Mouse (Mus musculus): ENCODE measurements around the gene Vmn1r46.
"Not testable (repeated sequence)": the region's sequence is repeated elsewhere in the genome, so short reads cannot be mapped to it uniquely, and the experiment has no call there.

Gene Vmn1r46

GRCm38 (mm10) chr6:89969013-89969412, at the start of gene Vmn1r46:
TSS of gene Vmn1r46 (plus strand) at chr6:89969313.
- no peak for DNase-seq

GRCm38 (mm10) chr6:89940498-89940897, 28.6 kb upstream of the Vmn1r46 start, which contains the start of gene Vmn1r45:
TSS of gene Vmn1r45 (minus strand) at chr6:89940598.
- not testable (repeated sequence) for DNase-seq

- DNase-seq: no peak
These were observed 28.2 kb upstream of the Vmn1r46 start for GRCm38 (mm10) chr6:89940926-89941325.

DNA sequence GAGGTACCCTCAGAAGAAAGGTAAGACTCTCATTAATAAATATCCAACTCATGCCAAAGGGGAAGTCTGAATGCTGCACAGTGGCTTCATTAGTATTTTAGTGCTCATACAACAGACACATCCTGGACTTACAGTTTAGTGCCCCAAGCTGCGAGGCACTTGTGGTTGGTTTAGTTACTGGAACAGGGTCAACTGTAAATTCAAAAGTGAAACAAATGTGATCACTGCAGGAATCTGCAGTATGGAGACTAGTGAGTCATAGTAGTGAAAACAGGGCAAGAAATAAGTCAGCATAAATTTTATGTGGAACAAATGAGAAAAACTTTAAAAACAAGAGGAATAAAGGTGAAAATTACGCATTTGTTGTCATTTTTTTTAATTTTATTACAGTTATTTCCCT, 15.6 kb upstream of the Vmn1r46 start:
- no peak for DNase-seq

DNA sequence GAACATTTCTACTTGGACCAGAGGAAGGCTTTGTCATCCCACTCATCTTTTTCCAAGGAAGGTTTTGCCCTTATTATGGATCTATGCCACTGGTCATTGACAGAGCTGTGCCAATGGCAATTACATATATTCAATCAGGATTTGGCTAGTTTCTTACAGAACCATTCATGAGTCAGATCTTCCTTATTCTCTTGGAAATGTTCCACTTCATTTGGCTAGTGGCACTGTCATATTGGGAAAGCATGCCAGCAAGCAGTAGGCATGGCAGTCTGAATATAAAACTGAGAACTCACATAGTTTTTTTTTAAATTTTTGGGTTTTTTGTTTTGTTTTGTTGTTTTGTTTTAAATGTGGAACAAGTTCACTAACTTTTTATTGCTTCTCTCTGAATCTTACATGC, 2.8 kb upstream of the Vmn1r46 start:
- DNase-seq: no peak

GRCm38 (mm10) chr6:89985989-89986388, 16.9 kb downstream of the Vmn1r46 start:
- no peak for DNase-seq

DNA sequence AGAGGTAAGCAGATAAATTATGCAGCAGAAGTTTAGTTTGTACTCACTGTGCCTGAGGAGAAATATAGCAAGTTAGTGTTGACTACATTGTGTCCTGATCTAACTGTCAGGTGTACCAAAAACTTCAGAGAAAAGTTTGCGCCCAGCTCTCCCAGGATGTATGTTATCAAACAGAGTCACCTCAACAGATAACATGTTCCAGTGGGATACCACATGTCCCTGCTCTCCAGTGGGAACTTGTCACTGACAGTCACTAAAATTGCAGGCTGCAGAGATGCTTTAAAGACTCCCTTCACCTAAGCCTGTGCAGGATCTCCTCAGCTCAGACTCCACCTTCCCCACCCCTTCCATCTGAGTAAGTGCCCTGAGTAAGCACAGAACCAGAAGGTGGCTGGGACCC, 46.7 kb downstream of the Vmn1r46 start, which contains the start of gene Vmn1r47:
Gene Vmn1r47, plus strand, starts transcription at position 301 of the 400 bp plus-strand sequence.
- DNase-seq: not testable (repeated sequence)

Data from cerebellum, adult 9-10 months (tissue).